In the genomic region with DNA sequence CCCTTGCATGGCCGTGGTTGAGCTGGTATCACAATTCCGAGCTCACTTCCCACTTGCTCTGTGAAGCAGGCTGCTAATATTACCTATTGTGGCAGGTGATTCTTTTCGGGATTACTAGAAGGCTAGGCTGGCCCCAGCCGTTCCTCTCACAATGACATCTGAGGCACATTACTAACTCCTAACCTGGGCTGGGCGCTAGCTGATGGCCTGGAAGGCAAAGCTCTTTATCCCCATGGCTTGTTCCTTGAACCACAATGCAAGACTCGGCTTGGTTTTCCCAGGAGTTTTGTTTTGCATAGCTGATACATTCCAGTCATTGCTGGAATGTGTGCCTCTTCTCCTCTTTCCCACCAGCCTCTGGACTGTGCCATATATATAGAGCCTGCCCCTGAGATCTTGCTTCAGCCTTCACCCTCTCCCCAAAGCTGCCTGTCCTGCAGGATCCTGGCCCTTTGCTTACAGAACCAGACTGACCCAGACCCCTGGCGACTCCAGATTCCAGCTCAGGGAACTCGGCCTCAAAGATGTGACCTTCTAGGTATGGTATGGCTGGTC, we compare ENCODE assay signal across 7 mouse cellular contexts. TPM values are rescaled to one million over a fixed set of nuclear protein-coding genes. Genes with fewer than 3 reads are reported as not detected.
DNase-seq lines count a peak whose midpoint lies in the region; ATAC-seq lines count a peak whose summit lies in the region.

A gene (plus strand): TSS at position 404 of the 555 bp plus-strand sequence.

- H3K9me3 ChIP-seq in midbrain, embryonic 11.5 days (ENCODE audit: control insufficient read depth, low read length): no peaks in the 10 kb centered on the region
- no peaks in the 10 kb centered on the region for H3K9me3 ChIP-seq in midbrain, embryonic 13.5 days
- no peaks in the 10 kb centered on the region for H3K9me3 ChIP-seq in embryonic facial prominence, embryonic 13.5 days
- no peaks in the 10 kb centered on the region for H3K9me3 ChIP-seq in hindbrain, embryonic 10.5 days
- no peaks in the 10 kb centered on the region for H3K9me3 ChIP-seq in liver, embryonic 16.5 days (replicated peaks; ENCODE audit: control insufficient read depth, low read length)

- H3K4me2 ChIP-seq in midbrain, embryonic 11.5 days: no peak within 1 kb of the TSS
- H3K4me2 ChIP-seq in midbrain, embryonic 13.5 days (replicated peaks): no peak within 1 kb of the TSS
- H3K4me2 ChIP-seq in embryonic facial prominence, embryonic 13.5 days: no peak within 1 kb of the TSS
- H3K4me2 ChIP-seq in liver, embryonic 16.5 days (ENCODE audit: low read depth, low read length): no peak within 1 kb of the TSS

- H3K9ac ChIP-seq in midbrain, embryonic 11.5 days (ENCODE audit: low read length): no peak within 1 kb of the TSS
- H3K9ac ChIP-seq in midbrain, embryonic 13.5 days (replicated peaks): no peak within 1 kb of the TSS
- H3K9ac ChIP-seq in embryonic facial prominence, embryonic 13.5 days: no peak within 1 kb of the TSS
- H3K9ac ChIP-seq in liver, embryonic 16.5 days (ENCODE audit: low read depth, low read length): no peak within 1 kb of the TSS

- WGBS in midbrain, embryonic 11.5 days: 66% methylated on average over 8 of the region's 8 CpGs
- 69% methylated on average over 8 of the region's 8 CpGs for WGBS in midbrain, embryonic 13.5 days
- 56% methylated on average over 8 of the region's 8 CpGs for WGBS in embryonic facial prominence, embryonic 13.5 days
- 71% methylated on average over 8 of the region's 8 CpGs for WGBS in hindbrain, embryonic 10.5 days
- WGBS in liver, embryonic 16.5 days (ENCODE audit: insufficient replicate concordance): 53% methylated on average over 8 of the region's 8 CpGs

- no peak for ATAC-seq in midbrain, embryonic 11.5 days (ENCODE audit: low FRiP score)
- ATAC-seq in midbrain, embryonic 13.5 days: no peak
- ATAC-seq in embryonic facial prominence, embryonic 13.5 days (ENCODE audit: insufficient number of reproducible peaks, insufficient read depth, low FRiP score, low TSS enrichment, low read depth): no peak
- no peak for ATAC-seq in liver, embryonic 16.5 days (ENCODE audit: low read depth)
- ATAC-seq in megakaryocyte progenitor cell, adult 5-6 weeks (replicated peaks; ENCODE audit: poor library complexity): no peak

- H3K4me3 ChIP-seq in midbrain, embryonic 11.5 days (ENCODE audit: low read depth, low read length): no peak within 1 kb of the TSS
- H3K4me3 ChIP-seq in midbrain, embryonic 13.5 days (replicated peaks): no peak within 1 kb of the TSS
- no peak within 1 kb of the TSS for H3K4me3 ChIP-seq in embryonic facial prominence, embryonic 13.5 days
- no peak within 1 kb of the TSS for H3K4me3 ChIP-seq in hindbrain, embryonic 10.5 days
- no peak within 1 kb of the TSS for H3K4me3 ChIP-seq in liver, embryonic 16.5 days (ENCODE audit: low read depth, low read length)

- H3K4me1 ChIP-seq in midbrain, embryonic 11.5 days (ENCODE audit: control insufficient read depth, insufficient read depth, low read length): peaks cover under 1% of the 10 kb centered on the region; the same call in 1 of the 2 replicates
- H3K4me1 ChIP-seq in midbrain, embryonic 13.5 days (replicated peaks): no peaks in the 10 kb centered on the region
- H3K4me1 ChIP-seq in embryonic facial prominence, embryonic 13.5 days: peaks cover 21% of the 10 kb centered on the region; the same call in 1 of the 2 replicates
- H3K4me1 ChIP-seq in hindbrain, embryonic 10.5 days (replicated peaks): 0 out of 2 replicates have a peak, but pooled peaks cover 6% of the 10 kb centered on the region
- no peaks in the 10 kb centered on the region; the same call in none of the 2 replicates for H3K4me1 ChIP-seq in liver, embryonic 16.5 days (ENCODE audit: control insufficient read depth, low read depth, low read length)

- peak; percentile 74 for DNase-seq in midbrain, embryonic 11.5 days (ENCODE audit: low spot score, missing footprints)
- no peak for DNase-seq in hindbrain, embryonic 10.5 days (ENCODE audit: low spot score)
- DNase-seq in MN1 (ENCODE audit: low spot score): no peak

- H3K27me3 ChIP-seq in midbrain, embryonic 11.5 days (ENCODE audit: control insufficient read depth, insufficient read depth, low read length): peaks cover 14% of the 10 kb centered on the region; the same call in 1 of the 2 replicates
- H3K27me3 ChIP-seq in midbrain, embryonic 13.5 days: peaks cover 25% of the 10 kb centered on the region
- H3K27me3 ChIP-seq in embryonic facial prominence, embryonic 13.5 days: peaks cover 8% of the 10 kb centered on the region
- peaks cover 3% of the 10 kb centered on the region; the same call in 1 of the 2 replicates for H3K27me3 ChIP-seq in hindbrain, embryonic 10.5 days (ENCODE audit: insufficient read depth, poor library complexity, severe bottlenecking)
- no peaks in the 10 kb centered on the region for H3K27me3 ChIP-seq in liver, embryonic 16.5 days (ENCODE audit: control insufficient read depth, insufficient read depth, low read depth, low read length)

- H3K36me3 ChIP-seq in midbrain, embryonic 11.5 days (ENCODE audit: control insufficient read depth, insufficient read depth, low read length): no peaks in the 10 kb centered on the region
- no peaks in the 10 kb centered on the region for H3K36me3 ChIP-seq in midbrain, embryonic 13.5 days
- no peaks in the 10 kb centered on the region for H3K36me3 ChIP-seq in embryonic facial prominence, embryonic 13.5 days
- no peaks in the 10 kb centered on the region for H3K36me3 ChIP-seq in hindbrain, embryonic 10.5 days
- H3K36me3 ChIP-seq in liver, embryonic 16.5 days (ENCODE audit: control insufficient read depth, insufficient read depth): no peaks in the 10 kb centered on the region

- no peak within 1 kb of the TSS for H3K27ac ChIP-seq in midbrain, embryonic 11.5 days (ENCODE audit: low read depth, low read length)
- no peak within 1 kb of the TSS for H3K27ac ChIP-seq in midbrain, embryonic 13.5 days
- no peak within 1 kb of the TSS for H3K27ac ChIP-seq in embryonic facial prominence, embryonic 13.5 days
- H3K27ac ChIP-seq in hindbrain, embryonic 10.5 days: no peak within 1 kb of the TSS
- no peak within 1 kb of the TSS for H3K27ac ChIP-seq in liver, embryonic 16.5 days (ENCODE audit: low read length)

RNA-seq across cellular contexts. Expression of the gene that starts here (rescaled TPM):
- 16.5 and 17.5 TPM in 2 replicates for polyA plus RNA-seq in midbrain, embryonic 11.5 days (2014; fragmentation: Nextera tagmentation; extraction: Ambion mirVana)
- polyA plus RNA-seq in midbrain, embryonic 13.5 days (2015; fragmentation: Nextera tagmentation; extraction: Ambion mirVana): 7.1 and 8.2 TPM in 2 replicates
- 13.6 and 18.7 TPM in 2 replicates for polyA plus RNA-seq in embryonic facial prominence, embryonic 13.5 days (2015; fragmentation: Nextera tagmentation; extraction: Ambion mirVana)
- polyA plus RNA-seq in hindbrain, embryonic 10.5 days (2016; fragmentation: Nextera tagmentation; extraction: Ambion mirVana): 11.0 and 13.4 TPM in 2 replicates
- polyA plus RNA-seq in liver, embryonic 16.5 days (2015; fragmentation: Nextera tagmentation; extraction: Ambion mirVana): 29.1 and 33.6 TPM in 2 replicates
- total RNA-seq in megakaryocyte progenitor cell, adult 5-6 weeks (2015): 0.22 and 0.57 TPM in 2 replicates
- 0.25 and 0.27 TPM in 2 replicates for total RNA-seq in megakaryocyte progenitor cell, adult 5-6 weeks (2017)
